Mouse (Mus musculus): ENCODE measurements around the gene 5530401A14Rik. TPM values are rescaled to one million over a fixed set of nuclear protein-coding genes. Genes with fewer than 3 reads are reported as not detected.

The 5530401A14Rik gene
- polyA plus RNA-seq, 1 experiment from 2014 or later, result not detected

GRCm38 (mm10) chr11:81937516-81937915, 77.0 kb downstream of the 5530401A14Rik start:
- Histone ChIP-seq H3K9me3 (ENCODE audit: low read depth, low read length) (no peaks in the 10 kb centered on the region), H3K9ac (no peak overlapping the region), H3K4me2 (no peak overlapping the region), H3K27me3 (ENCODE audit: insufficient read depth, low read length) (no peaks in the 10 kb centered on the region), H3K36me3 (ENCODE audit: insufficient read depth) (no peaks in the 10 kb centered on the region), H3K27ac (ENCODE audit: low read depth) (no peak overlapping the region), H3K4me3 (ENCODE audit: low read depth, low read length) (no peak overlapping the region), H3K4me1 (ENCODE audit: insufficient read depth) (no peaks in the 10 kb centered on the region)
- no peak for DNase-seq
- 78% methylated on average over 1 of the region's 1 CpGs for WGBS
- no peak for TF ChIP-seq CTCF (IDR thresholded peaks at IDR 0.05; ENCODE audit: low read depth)
- no peak for ATAC-seq (ENCODE audit: insufficient read depth)

GRCm38 (mm10) chr11:81940988-81941387, 80.5 kb downstream of the 5530401A14Rik start:
- Histone ChIP-seq H3K4me3 (ENCODE audit: low read depth, low read length) (no peak overlapping the region), H3K4me2 (no peak overlapping the region), H3K9me3 (ENCODE audit: low read depth, low read length) (no peaks in the 10 kb centered on the region), H3K4me1 (ENCODE audit: insufficient read depth) (no peaks in the 10 kb centered on the region), H3K27me3 (ENCODE audit: insufficient read depth, low read length) (no peaks in the 10 kb centered on the region), H3K27ac (ENCODE audit: low read depth) (no peak overlapping the region), H3K36me3 (ENCODE audit: insufficient read depth) (no peaks in the 10 kb centered on the region), H3K9ac (no peak overlapping the region)
- peak; percentile 63 for TF ChIP-seq CTCF (IDR thresholded peaks at IDR 0.05; ENCODE audit: low read depth)
- ATAC-seq (ENCODE audit: insufficient read depth), result no peak
- peak; percentile 36 for DNase-seq
- WGBS, result 19% methylated on average over 1 of the region's 1 CpGs

- Histone ChIP-seq H3K27me3 (ENCODE audit: insufficient read depth, low read length) (no peaks in the 10 kb centered on the region), H3K4me3 (ENCODE audit: low read depth, low read length) (no peak overlapping the region), H3K4me2 (no peak overlapping the region), H3K9ac (no peak overlapping the region), H3K4me1 (ENCODE audit: insufficient read depth) (no peaks in the 10 kb centered on the region), H3K27ac (ENCODE audit: low read depth) (no peak overlapping the region), H3K36me3 (ENCODE audit: insufficient read depth) (no peaks in the 10 kb centered on the region), H3K9me3 (ENCODE audit: low read depth, low read length) (no peaks in the 10 kb centered on the region)
- ATAC-seq (ENCODE audit: insufficient read depth) (no peak), DNase-seq (no peak)
- TF ChIP-seq CTCF (IDR thresholded peaks at IDR 0.05; ENCODE audit: low read depth), result no peak
- 79% methylated on average over 1 of the region's 1 CpGs for whole genome bisulfite sequencing
These were observed 81.7 kb downstream of the 5530401A14Rik start for GRCm38 (mm10) chr11:81942167-81942566.

Other genes with a start within 250 kb of the 5530401A14Rik start
- gene Asic2, start 107.8 kb downstream of the 5530401A14Rik start, polyA plus RNA-seq (2014; fragmentation: Nextera tagmentation; extraction: Ambion mirVana), result 0.28 and 0.34 TPM in 2 replicates
- gene Ccl2, start 174.9 kb downstream of the 5530401A14Rik start, polyA plus RNA-seq (2014; fragmentation: Nextera tagmentation; extraction: Ambion mirVana), result 35.2 and 36.9 TPM in 2 replicates
- gene Gm17268, start 177.9 kb downstream of the 5530401A14Rik start, polyA plus RNA-seq (2014; fragmentation: Nextera tagmentation; extraction: Ambion mirVana), result not detected in 2 replicates
- 11.6 and 13.4 TPM in 2 replicates for gene Ccl7, start 185.0 kb downstream of the 5530401A14Rik start, polyA plus RNA-seq (2014; fragmentation: Nextera tagmentation; extraction: Ambion mirVana)
- gene Ccl11, start 197.2 kb downstream of the 5530401A14Rik start, polyA plus RNA-seq (2014; fragmentation: Nextera tagmentation; extraction: Ambion mirVana), result 52.3 and 57.3 TPM in 2 replicates
- gene Ccl12, start 241.2 kb downstream of the 5530401A14Rik start, polyA plus RNA-seq (2014; fragmentation: Nextera tagmentation; extraction: Ambion mirVana), result 2.9 and 5.3 TPM in 2 replicates

All from lung, embryonic 14.5 days (tissue).